33 mouse cellular contexts compared by ENCODE assay signal in the genomic region with DNA sequence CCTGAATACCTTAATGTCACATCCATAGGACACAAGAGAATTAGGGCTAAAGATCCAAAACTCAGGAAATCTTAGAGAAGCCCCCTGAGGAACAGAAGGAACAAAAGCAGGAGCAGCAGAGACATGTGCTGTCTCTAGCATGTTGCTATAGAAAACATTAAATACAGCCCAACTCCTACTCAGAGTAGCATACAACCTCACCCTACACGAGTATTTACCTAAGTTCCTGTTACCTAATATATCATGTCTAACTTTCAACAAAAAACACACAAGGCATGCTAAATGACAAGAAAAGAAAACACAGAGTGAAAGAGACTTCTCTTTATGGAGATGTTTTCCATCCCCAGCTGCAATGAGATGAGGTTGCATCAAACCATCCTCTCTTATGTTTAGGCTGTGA.
"Had no signal": no experiment of that assay in that cellular context is flagged by ENCODE, and none has a peak within 500 bp of the region (broad histone marks: within the 10 kb centered on the region; RNA-seq: fewer than 3 reads in every experiment).

No protein-coding gene starts in this region.

- H3K4me2 ChIP-seq: limb, embryonic 12.5 days; limb, embryonic 13.5 days; limb, embryonic 15.5 days; liver, embryonic 11.5 days; liver, embryonic 12.5 days; liver, embryonic 13.5 days; liver, embryonic 15.5 days; lung, embryonic 14.5 days; lung, embryonic 15.5 days; midbrain, embryonic 11.5 days; midbrain, embryonic 12.5 days; midbrain, embryonic 13.5 days; midbrain, embryonic 15.5 days; neural tube, embryonic 12.5 days; neural tube, embryonic 13.5 days had no signal

- H3K4me1 ChIP-seq: limb, embryonic 10.5 days; limb, embryonic 12.5 days; limb, embryonic 13.5 days; limb, embryonic 15.5 days; liver, embryonic 12.5 days; liver, embryonic 13.5 days; liver, embryonic 15.5 days; lung, embryonic 15.5 days; megakaryocyte, embryonic 14.5 days; midbrain, embryonic 10.5 days; midbrain, embryonic 12.5 days; midbrain, embryonic 13.5 days; midbrain, embryonic 15.5 days; neural tube, embryonic 12.5 days; neural tube, embryonic 13.5 days had no signal

- DNase-seq: left cerebral cortex, postnatal 4 days; liver; liver, embryonic 13.5 days; liver, postnatal 0 days; lung, adult 18-20 months; lung, adult 2 months; lung, embryonic 14.5 days; lung, postnatal 10 days; lung, postnatal 14 days; lung, postnatal 36 days; lung, postnatal 4 days; midbrain, embryonic 14.5 days had no signal

- H3K4me3 ChIP-seq: limb, embryonic 10.5 days; limb, embryonic 12.5 days; limb, embryonic 13.5 days; limb, embryonic 15.5 days; liver, embryonic 12.5 days; liver, embryonic 13.5 days; liver, embryonic 15.5 days; lung, embryonic 15.5 days; megakaryocyte, embryonic 14.5 days; midbrain, embryonic 10.5 days; midbrain, embryonic 12.5 days; midbrain, embryonic 13.5 days; midbrain, embryonic 15.5 days; myocyte; neural tube, embryonic 12.5 days; neural tube, embryonic 13.5 days had no signal

- ATAC-seq: liver, embryonic 12.5 days; liver, postnatal 0 days; lung, postnatal 0 days; midbrain, embryonic 13.5 days; midbrain, embryonic 15.5 days; midbrain, embryonic 16.5 days had no signal

- H3K27me3 ChIP-seq: limb, embryonic 12.5 days; limb, embryonic 13.5 days; limb, embryonic 15.5 days; liver, embryonic 12.5 days; liver, embryonic 13.5 days; liver, embryonic 15.5 days; lung, embryonic 15.5 days; megakaryocyte, embryonic 14.5 days; midbrain, embryonic 12.5 days; midbrain, embryonic 13.5 days; midbrain, embryonic 15.5 days; neural tube, embryonic 12.5 days; neural tube, embryonic 13.5 days had no signal

- H3K27ac ChIP-seq: limb, embryonic 10.5 days; limb, embryonic 12.5 days; limb, embryonic 13.5 days; limb, embryonic 15.5 days; liver, embryonic 12.5 days; liver, embryonic 13.5 days; liver, embryonic 14.5 days; liver, embryonic 15.5 days; lung, embryonic 15.5 days; macrophage; midbrain, embryonic 10.5 days; midbrain, embryonic 12.5 days; midbrain, embryonic 13.5 days; midbrain, embryonic 15.5 days; neural tube, embryonic 12.5 days; neural tube, embryonic 13.5 days had no signal

- H3K9ac ChIP-seq: limb, embryonic 12.5 days; limb, embryonic 13.5 days; limb, embryonic 15.5 days; liver, embryonic 12.5 days; liver, embryonic 13.5 days; liver, embryonic 14.5 days; liver, embryonic 15.5 days; liver, postnatal 0 days; lung, embryonic 14.5 days; lung, embryonic 15.5 days; midbrain, embryonic 12.5 days; midbrain, embryonic 13.5 days; midbrain, embryonic 15.5 days; neural tube, embryonic 12.5 days; neural tube, embryonic 13.5 days had no signal

- H3K36me3 ChIP-seq: limb, embryonic 10.5 days; limb, embryonic 12.5 days; limb, embryonic 13.5 days; limb, embryonic 15.5 days; liver, embryonic 12.5 days; liver, embryonic 13.5 days; liver, embryonic 15.5 days; lung, embryonic 15.5 days; midbrain, embryonic 10.5 days; midbrain, embryonic 12.5 days; midbrain, embryonic 13.5 days; midbrain, embryonic 15.5 days; neural tube, embryonic 12.5 days; neural tube, embryonic 13.5 days had no signal

- H3K9me3 ChIP-seq: limb, embryonic 10.5 days; limb, embryonic 12.5 days; limb, embryonic 13.5 days; limb, embryonic 15.5 days; liver, embryonic 12.5 days; liver, embryonic 13.5 days; liver, embryonic 15.5 days; lung, embryonic 15.5 days; midbrain, embryonic 10.5 days; midbrain, embryonic 12.5 days; midbrain, embryonic 13.5 days; midbrain, embryonic 15.5 days; neural tube, embryonic 12.5 days; neural tube, embryonic 13.5 days had no signal
